In genomic region chr6:31081238-31081637, GRCm38 (mm10) we compare ENCODE assay signal across 14 mouse cellular contexts.
DNase-seq lines count a peak whose midpoint lies in the region; ATAC-seq and TF ChIP-seq lines count a peak whose summit lies in the region.
"Had no signal": no experiment of that assay in that cellular context is flagged by ENCODE, and none has a peak within 500 bp of the region (broad histone marks: within the 10 kb centered on the region; RNA-seq: fewer than 3 reads in every experiment).

No protein-coding gene starts in this region.

- peak overlapping the region; percentile 86 for H3K27ac ChIP-seq in gastrocnemius, adult 2 months
- H3K27ac ChIP-seq in limb, embryonic 10.5 days = no peak overlapping the region
- no peak overlapping the region for H3K27ac ChIP-seq in hindbrain, embryonic 16.5 days (ENCODE audit: low read depth, low read length)
- H3K27ac ChIP-seq: forebrain, embryonic 13.5 days; kidney, embryonic 15.5 days; liver, embryonic 12.5 days; midbrain, embryonic 12.5 days had no signal

- no peak overlapping the region for H3K4me2 ChIP-seq in hindbrain, embryonic 16.5 days (ENCODE audit: low read length)
- H3K4me2 ChIP-seq: forebrain, embryonic 13.5 days; kidney, embryonic 15.5 days; liver, embryonic 12.5 days; midbrain, embryonic 12.5 days had no signal

- no peaks in the 10 kb centered on the region for H3K36me3 ChIP-seq in limb, embryonic 10.5 days
- H3K36me3 ChIP-seq in hindbrain, embryonic 16.5 days (ENCODE audit: control insufficient read depth, insufficient read depth, low read length) = no peaks in the 10 kb centered on the region
- H3K36me3 ChIP-seq: kidney, embryonic 15.5 days; midbrain, embryonic 12.5 days had no signal

- H3K9me3 ChIP-seq in limb, embryonic 10.5 days (replicated peaks) = no peaks in the 10 kb centered on the region
- no peaks in the 10 kb centered on the region for H3K9me3 ChIP-seq in hindbrain, embryonic 16.5 days (ENCODE audit: control insufficient read depth, low read length)
- H3K9me3 ChIP-seq: forebrain, embryonic 13.5 days; kidney, embryonic 15.5 days; liver, embryonic 12.5 days; midbrain, embryonic 12.5 days had no signal

- peaks cover 54% of the 10 kb centered on the region for H3K4me1 ChIP-seq in limb, embryonic 10.5 days
- peaks cover 3% of the 10 kb centered on the region for H3K4me1 ChIP-seq in hindbrain, embryonic 16.5 days (ENCODE audit: control insufficient read depth, insufficient read depth, low read depth, low read length)

- WGBS in limb, embryonic 10.5 days = 94% methylated on average over 9 of the region's 9 CpGs
- WGBS in hindbrain, embryonic 16.5 days = 89% methylated on average over 9 of the region's 9 CpGs

- peak; percentile 44 for ATAC-seq in granulocyte monocyte progenitor cell, adult 5-6 weeks (replicated peaks; ENCODE audit: poor library complexity, severe bottlenecking)
- peak; percentile 40 for ATAC-seq in monocyte, adult 5-6 weeks (replicated peaks; ENCODE audit: insufficient number of reproducible peaks, low FRiP score, low TSS enrichment, poor library complexity, severe bottlenecking)
- ATAC-seq in hindbrain, embryonic 16.5 days = no peak
- ATAC-seq: forebrain, embryonic 13.5 days; liver, embryonic 12.5 days had no signal

- no peak for DNase-seq in gastrocnemius, adult 2 months
- DNase-seq in gastrocnemius, postnatal 4 days (ENCODE audit: low spot score in 2 of 2) = no peak
- peak; percentile 93 for DNase-seq in 416B (ENCODE audit: low read depth)
- no peak for DNase-seq in right cerebral cortex, adult 2 months (ENCODE audit: low spot score in 2 of 2)
- DNase-seq in limb, embryonic 10.5 days (ENCODE audit: low spot score) = no peak
- DNase-seq: lung, postnatal 10 days; right cerebral cortex, postnatal 14 days had no signal

- H3K9ac ChIP-seq in hindbrain, embryonic 16.5 days (ENCODE audit: low read depth, low read length) = no peak overlapping the region
- H3K9ac ChIP-seq: forebrain, embryonic 13.5 days; kidney, embryonic 15.5 days; liver, embryonic 12.5 days; midbrain, embryonic 12.5 days had no signal

- no peak overlapping the region for H3K4me3 ChIP-seq in gastrocnemius, adult 2 months
- H3K4me3 ChIP-seq in limb, embryonic 10.5 days = no peak overlapping the region
- H3K4me3 ChIP-seq in hindbrain, embryonic 16.5 days (ENCODE audit: low read length) = no peak overlapping the region
- H3K4me3 ChIP-seq: forebrain, embryonic 13.5 days; kidney, embryonic 15.5 days; liver, embryonic 12.5 days; midbrain, embryonic 12.5 days had no signal

- intact Hi-C loops in gastrocnemius, adult 2 months (cut with DNase I) = no loop called here

- H3K27me3 ChIP-seq in limb, embryonic 10.5 days (ENCODE audit: low read depth, poor library complexity, severe bottlenecking) = no peaks in the 10 kb centered on the region
- H3K27me3 ChIP-seq in hindbrain, embryonic 16.5 days (replicated peaks; ENCODE audit: control insufficient read depth, insufficient read depth, low read length) = no peaks in the 10 kb centered on the region
- H3K27me3 ChIP-seq: forebrain, embryonic 13.5 days; kidney, embryonic 15.5 days; liver, embryonic 12.5 days; midbrain, embryonic 12.5 days had no signal

- no peak for TF ChIP-seq CTCF in gastrocnemius, adult 2 months (IDR thresholded peaks at IDR 0.05)
